Mouse (Mus musculus): ENCODE results near the gene Far1. TPM values are rescaled to one million over a fixed set of nuclear protein-coding genes. Genes with fewer than 3 reads are reported as not detected.

Far1 gene
- polyA plus RNA-seq, 2 experiments from 2014 or later: 71.7 to 87.3 TPM

DNA sequence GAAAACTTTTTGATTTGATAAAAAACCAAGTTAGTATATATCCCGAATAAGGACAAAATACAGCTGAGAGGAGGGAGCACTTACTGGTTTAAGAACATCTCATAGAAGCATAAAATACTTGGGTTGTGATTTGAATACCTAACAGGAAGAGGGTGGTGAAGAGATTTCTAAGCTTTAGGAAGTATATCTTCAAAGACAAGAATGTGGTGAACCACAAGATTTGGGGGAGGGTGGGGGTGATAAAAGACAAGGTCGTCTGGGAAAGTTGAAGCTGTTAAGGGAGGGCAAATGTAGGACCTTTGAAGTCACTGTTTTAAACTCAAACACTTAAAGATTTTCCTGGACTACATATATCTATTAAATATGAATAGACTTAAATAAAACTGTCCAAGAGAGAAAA, 59.1 kb downstream of the Far1 start:
- peak; percentile 74 for ATAC-seq

DNA sequence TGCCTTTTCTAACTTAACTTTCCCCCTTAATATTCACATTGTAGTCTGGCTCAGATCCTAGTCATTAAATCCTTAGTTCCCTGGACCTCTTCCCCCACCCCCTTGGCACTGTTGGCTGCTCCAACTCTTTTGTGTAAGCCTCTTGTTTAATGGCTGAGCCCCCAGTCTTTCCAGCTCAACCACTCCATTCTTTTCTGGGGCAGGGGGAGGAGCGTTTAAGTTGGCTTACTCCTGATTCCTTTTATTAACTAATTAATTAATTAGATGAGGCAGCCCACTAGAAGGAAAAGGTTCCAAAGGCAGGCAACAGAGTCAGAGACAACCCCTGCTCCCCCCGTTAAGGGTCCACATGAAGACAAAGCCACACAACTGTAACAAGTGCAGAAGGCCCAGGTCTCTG, 68.5 kb downstream of the Far1 start:
- no peak for ATAC-seq

DNA sequence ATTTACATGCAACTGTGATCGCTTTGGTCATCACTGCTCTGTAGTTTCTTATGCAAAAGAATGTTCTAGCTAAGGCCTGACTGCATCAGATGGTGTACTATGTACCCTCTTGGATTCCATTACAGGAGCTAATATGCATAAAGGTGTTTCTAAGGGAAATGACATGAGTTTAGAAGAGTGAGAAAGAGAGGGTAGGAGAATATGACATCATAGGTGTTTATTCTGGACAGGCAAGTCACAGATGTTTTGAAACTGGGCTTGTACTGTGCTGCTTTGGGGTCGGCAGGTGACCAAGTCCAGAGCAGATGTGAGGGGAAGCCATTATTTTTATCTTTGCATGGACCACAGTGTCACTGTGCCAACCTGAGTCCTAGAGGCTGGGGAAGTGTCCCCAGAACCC, 75.6 kb downstream of the Far1 start:
- ATAC-seq: no peak

DNA sequence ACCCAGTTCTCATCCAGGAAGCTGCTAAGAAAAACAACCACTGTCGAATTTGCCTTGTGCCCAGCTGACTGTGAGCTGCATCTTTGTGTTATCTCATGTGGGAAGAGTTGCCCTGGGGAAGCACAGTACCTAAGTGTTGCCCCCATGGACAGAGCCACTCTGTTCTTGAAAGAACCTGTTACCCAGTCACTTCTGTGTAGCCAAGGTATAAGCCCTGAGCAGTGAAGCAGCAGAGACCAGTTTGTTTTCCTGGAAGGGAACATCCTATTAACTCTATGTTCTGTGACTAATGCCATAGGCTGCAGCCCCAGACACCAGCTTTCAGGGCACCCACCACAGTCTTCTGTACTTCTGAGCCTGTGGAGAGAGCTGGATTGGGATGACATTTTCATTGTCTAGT, 76.7 kb downstream of the Far1 start:
- no peak for ATAC-seq

DNA sequence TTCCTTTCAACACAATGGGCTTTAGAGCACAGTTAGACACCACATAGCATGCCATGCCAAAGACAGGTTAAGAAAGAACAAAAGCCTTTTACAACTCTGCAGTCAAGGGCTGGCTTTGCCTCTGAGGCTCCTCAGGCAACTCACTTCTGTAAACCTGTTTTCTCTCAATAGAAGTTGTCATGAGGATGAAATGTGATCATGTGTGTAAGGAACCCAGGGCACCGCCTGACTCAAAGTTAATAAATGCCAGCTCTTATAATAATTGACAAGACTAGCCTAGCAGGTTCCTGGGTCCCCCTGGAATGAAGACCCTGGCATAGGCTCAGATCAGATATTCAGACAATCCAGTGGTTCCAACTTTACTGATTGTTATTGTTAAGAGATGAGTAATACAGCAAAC, 77.5 kb downstream of the Far1 start:
- no peak for ATAC-seq

DNA sequence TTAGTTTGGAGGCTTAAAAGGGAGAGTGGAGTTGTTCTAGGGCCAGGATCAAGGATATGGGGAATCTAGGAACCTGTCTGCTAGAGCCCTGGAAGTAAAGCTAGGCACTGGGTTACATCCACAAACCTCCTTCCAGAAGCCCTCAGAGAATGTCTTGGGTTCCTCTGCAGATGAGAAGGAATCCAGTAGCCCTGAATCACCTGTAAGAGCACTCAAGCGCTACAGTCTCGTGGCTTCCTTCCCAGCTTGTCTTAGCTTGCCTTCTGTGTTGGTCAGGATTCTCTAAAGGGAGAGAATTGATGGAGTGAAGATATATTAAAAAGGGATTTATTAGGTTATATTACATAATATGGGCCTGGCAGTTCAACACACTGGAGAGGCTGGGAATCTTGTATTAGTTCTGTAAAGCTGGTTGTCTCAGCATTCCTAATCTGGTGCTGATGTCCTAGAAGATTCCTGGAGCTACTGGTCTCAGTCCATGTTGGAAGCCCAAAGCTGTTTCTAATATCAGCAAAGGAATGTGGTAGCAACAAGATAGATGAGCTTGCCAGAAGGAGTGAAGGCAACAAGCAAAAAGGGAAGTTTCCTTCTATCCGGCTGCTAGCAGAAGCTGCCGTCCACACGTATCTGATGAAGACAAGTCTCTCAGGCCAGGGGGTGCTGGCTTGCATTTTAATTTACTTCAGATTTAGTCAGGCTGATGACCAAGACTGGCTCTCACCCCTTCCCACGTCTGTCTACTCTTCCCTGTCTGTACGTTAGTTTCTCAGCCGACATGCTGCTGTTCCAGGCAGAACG, 78.1 kb downstream of the Far1 start:
- ATAC-seq: no peak

DNA sequence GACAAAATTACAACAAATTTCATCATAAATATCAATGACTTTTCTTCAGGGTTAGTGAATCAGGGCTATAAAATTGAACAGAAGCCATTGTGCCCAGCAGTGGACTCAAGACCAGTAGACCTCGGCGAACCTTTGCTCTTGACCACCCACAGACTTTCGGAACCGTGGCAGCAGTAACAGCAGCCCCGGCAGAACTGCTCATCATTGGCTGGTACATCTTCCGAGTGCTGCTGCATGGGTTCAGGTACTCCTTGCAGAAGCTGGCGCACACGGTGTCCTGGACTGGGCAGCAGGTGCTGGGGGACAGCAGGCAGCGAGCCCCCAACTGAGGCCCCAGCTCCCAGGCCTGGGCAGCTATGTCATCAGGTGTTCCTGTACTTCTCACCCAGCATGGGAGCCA, 79.1 kb downstream of the Far1 start:
- no peak for ATAC-seq

DNA sequence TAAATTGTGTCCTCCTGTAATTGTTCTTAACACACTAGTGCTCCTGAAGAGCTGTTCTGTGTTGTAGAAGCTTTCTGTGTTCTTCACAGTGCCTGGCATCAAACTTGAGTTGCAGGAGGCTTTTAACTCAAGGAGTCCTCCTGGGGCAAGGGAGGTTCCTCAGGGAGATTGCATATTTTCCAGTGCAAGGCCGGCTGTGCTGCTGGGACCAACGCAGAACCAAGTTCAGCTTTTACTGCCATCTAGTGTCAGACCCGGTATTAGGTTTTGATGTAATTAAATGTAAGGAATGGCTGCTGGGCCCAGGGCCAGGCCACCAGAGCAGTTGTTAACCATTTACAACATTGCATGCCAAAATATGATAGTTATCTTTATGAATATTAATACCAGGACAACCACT, 80.7 kb downstream of the Far1 start:
- ATAC-seq: peak; percentile 80

DNA sequence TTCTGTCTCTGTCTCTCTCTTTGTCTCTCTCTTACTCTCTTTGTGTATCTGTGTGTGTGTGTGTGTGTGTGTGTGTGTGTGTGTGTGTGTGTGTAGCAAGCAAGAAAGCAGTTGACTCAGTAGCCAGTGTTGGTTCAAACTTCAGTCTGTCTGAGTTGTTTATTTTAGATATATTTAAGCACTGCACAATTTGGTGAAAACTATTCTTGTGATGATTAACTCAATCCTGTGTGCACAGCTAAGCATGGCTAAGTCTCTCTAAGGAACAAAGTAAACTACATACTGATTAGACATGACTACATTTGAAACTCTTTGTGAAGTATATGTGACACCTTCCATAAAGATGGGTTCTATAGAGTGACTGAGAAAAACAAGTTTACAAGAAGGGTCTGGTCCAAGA, 83.6 kb downstream of the Far1 start:
- no peak for ATAC-seq

DNA sequence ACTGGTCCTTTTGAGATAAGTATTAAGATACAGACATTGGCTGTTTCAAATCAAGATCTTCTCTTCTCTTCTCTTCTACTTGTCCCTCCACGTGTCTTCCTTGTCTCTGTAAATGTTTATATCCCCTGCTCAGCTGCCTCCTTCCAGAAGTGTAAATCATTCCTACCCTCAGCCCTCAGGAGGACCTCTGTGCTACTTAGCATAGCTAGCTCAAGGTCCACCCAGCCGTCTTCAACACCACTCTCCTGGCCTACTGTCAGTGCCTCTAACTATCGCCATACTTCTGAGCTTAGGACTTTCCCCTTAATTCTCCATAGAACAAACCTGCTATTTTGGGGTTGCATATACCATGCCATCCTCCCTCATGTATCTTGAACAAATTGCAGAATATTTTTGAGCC, 88.2 kb downstream of the Far1 start:
- no peak for ATAC-seq

DNA sequence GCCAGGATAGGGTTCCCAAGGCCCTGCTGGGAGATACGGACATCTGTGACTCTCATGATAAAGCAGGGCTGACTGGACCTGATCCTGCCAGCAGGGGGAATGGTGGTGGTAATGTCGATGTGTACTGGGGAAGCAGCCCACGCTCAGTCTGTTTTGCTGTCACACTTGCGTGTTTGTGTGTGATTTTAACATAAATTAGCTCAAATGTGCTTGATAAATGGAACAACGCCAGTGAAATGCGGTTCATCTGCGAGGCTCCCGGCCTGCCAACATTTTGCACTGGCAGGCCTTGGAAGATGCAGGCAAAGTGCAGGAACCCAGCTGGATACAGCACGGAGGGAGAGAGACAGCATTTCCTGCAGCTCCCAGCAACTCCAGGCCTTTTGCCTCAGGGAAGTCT, 94.3 kb downstream of the Far1 start:
- ATAC-seq: no peak

DNA sequence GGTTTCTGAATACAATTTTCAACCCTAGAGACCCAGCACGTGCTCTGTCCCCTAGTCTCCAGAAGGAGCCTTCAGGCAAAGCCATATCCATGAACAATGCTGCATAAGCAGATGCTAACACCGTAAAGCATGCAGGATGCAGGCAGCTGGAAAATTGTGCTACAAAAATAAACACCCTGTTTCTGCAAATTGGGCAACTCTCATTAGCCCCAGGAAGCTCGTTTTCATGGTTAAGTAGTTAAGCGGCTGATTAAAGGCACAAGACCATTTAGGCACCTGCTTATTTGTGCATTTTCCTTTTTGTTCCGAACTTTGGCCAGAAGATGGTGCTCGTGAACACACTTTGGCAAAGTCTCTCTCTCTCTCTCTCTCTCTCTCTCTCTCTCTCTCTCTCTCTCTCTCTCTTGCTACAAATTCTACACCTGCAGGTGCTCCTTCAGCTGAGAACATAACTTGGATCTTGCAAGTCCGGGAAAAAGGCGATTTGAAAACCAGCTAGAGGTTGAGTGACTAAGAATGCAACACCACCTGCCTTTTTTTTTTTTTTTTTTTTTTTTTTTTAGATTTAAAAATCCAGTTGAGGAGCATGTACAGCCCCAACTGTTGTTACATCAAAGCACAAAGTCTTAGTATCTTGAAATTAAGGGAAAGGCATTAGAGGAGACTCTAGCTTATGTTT, 95.5 kb downstream of the Far1 start:
- ATAC-seq: no peak

DNA sequence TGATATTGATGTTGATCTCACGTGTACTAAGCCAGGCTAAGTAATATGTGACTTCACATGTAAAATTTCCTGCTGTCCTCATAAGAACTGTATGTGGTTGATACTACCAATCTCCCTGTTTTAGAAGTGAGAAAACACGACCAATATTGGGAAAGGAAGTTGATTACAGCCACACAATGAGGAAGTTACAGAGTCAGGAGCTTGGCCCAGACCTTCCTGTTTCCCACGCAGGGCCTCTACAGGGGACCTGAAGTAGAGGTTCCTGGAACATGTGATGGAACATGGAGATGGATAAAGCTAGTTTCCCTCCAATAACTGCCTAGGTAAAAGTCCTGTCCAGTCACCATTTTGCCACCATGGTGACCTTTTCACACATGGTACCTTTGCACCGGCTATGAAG, 99.0 kb downstream of the Far1 start:
- ATAC-seq: no peak

DNA sequence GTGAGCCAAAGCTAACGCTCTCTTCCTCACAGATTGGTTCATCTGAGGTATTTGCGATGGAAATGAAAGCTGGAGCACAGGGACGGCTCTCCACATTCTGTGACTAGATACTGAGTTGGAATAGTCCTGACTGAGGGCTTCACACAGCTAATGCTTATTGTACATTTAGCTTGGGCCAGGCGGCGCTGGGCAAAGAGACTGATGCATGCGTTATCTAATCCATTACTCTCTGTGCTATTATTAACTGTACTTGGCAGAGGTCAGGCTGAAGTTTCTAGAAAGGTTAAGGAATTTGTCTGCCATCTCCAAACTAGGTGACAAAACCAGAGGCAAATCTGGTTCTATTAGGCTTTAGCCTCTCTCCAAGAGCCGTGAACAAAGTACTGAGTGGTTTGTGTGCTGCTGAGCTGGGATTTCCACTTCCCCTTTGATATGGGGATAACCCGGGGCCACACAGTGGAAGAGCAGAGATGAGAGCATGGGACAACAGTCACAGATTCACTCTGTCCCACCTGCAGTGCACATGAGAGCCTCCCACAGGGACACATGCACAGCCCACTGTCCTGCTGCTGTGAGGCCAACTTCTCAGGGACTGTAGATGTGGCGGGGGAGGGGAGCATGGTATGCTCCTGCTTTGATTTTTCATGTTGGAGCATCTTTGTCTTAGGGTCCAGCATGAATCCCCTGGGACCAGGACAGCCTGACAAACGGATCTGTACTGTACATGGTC, 100.7 kb downstream of the Far1 start:
- no peak for ATAC-seq

DNA sequence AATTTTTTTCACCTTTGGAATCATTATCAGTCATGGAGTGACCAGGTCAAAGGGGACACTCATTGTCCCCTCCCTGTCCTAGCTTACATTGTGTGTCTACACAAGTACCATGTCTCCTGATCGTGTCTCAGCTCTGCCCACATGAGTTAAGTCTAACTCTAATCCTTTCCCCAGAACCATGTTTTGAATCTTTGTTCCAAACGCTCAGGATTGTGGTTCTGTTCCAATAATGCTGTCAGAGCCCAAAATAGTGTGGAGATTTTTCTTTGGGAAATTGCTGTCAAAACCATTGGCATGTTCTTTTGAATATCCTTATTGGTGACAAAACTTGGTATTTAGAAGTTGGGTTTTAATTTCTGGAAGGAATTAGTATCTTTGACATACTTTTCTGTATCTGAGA, 105.5 kb downstream of the Far1 start:
- no peak for ATAC-seq

DNA sequence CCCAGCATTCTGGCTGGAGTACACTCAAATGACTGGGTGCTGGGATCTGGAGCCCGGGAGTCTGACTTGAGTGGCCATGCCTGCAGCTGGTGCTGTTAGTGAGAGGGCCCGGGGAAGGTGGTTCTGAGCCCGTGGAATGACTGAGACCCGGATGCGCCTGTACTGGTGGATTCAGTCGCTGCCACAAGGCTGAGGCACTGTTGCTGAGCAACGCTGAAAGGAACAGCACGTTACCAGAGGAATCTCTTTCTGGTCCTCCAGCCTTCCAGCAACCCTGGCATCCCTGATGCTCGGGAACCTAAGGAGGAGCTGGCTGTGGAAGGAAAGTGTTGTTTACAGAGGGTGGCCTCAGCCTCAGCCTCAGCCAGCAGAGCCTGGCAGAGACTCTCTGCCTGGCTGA, 106.1 kb downstream of the Far1 start:
- no peak for ATAC-seq

Other genes starting within 250 kb of the Far1 start
- gene Btbd10, start 144.4 kb upstream of the Far1 start, polyA plus RNA-seq (2017; shearing (Covaris generic)): 10 to 100 TPM in 1 of 2 experiments, 1 to 10 TPM in 1; 10.0 to 10.3 TPM
- not detected for gene Pth, start 125.3 kb upstream of the Far1 start, polyA plus RNA-seq (2017; shearing (Covaris generic))

Measured in CD4-positive, CD25-positive, alpha-beta regulatory T cell, adult 4 months (primary cell).